Mouse (Mus musculus): Measurements from ENCODE around the gene App. TPM values are rescaled to one million over a fixed set of nuclear protein-coding genes. Genes with fewer than 3 reads are reported as not detected.

The App gene
- total RNA-seq, 2 experiments from 2014 or later = 1,175 to 1,228 TPM

DNA sequence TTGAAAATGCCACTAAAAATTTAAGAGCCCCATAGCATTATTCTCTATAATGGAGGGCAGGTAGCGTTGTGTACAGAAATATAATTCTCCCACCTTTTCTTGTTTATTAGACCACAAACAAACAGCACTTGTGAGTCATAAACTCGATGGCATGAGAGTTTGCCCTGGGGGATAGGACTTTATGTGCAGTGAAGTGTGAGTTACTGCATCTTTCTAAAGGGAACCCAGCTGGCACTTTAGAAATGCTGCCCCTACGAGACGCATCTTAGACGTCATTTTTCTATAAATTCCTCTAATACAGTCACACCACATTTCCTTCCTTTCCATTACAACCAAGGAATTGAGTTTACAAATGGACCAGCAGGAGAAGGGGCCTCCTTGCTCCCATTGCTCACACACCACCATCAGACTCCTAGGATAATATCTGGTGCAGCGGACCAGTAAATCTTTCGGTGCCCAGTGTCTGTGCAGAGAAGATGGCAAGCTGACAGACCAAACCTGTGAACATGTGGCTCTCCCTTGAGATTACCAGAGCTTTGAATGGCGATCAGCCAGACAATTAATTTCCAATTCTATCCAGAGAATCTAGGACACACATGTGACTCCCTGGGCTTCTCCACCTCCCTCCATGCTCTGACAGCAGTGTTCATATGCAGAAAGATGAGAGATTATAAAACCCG, 66.8 kb downstream of the App start:
- H3K27ac ChIP-seq = no peak overlapping the region

DNA sequence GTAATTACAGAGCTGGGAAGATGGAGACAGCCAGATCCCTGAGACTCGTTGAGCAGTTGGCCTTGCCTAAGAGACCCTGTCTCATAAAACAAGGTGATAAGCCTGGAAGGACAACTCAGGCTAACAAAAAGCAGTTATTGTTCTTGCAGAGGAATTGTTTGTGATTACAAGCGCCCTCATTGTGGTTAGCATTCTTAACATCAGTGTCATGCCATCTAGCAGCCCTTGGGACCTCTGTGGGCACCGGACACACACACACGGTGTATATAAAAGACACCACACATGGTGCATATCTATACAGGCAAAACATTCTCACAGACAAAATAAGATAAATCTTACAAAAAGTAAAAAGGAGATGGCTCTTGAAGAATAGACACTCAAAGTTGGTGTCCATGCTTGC, 68.0 kb downstream of the App start:
- no peak for TF ChIP-seq CTCF (conservative IDR thresholded peaks at IDR 0.05)
- no peak overlapping the region for H3K27ac ChIP-seq
- DNase-seq (ENCODE audit: low spot score in 2 of 2) = no peak
- H3K4me3 ChIP-seq = no peak overlapping the region

More for the DNA sequence above, 66.8 kb downstream of the App start:
- no peak for DNase-seq (ENCODE audit: low spot score in 2 of 2)
- no peak for TF ChIP-seq CTCF (conservative IDR thresholded peaks at IDR 0.05)
- no peak overlapping the region for H3K4me3 ChIP-seq

DNA sequence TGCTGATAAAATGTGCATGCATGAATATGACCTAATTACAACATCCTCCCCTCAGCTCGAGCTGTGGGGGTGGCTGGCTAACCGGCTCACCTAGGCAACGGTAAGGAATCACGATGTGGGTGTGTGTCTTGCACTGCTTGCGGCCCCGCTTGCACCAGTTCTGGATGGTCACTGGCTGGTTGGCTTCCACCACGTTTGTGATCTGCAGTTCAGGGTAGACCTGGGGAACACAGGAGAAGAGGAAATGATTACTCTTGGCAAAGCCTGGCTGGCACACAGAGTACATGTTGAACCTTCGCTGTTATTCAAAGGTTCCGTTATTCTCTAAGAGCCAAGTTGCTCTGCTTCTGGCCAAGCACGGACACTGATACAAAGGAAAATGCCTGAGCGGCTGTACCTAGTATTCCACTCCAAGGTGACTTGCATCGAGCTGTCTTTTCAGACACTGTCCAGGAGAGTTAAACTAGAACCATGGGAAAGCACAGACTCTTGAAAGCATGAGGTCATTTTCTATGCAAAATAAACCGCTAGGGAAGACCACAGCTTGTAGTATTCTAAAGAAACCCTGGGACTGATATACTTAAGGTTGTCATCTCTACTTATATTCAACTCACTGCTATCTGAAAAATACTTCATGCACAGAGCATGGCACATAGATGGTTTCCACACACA, 70.3 kb downstream of the App start:
- DNase-seq (ENCODE audit: low spot score in 2 of 2) = no peak
- no peak overlapping the region for H3K4me3 ChIP-seq
- no peak for TF ChIP-seq CTCF (conservative IDR thresholded peaks at IDR 0.05)
- H3K27ac ChIP-seq = peak overlapping the region; percentile 4; the same call in 1 of the 2 replicates

DNA sequence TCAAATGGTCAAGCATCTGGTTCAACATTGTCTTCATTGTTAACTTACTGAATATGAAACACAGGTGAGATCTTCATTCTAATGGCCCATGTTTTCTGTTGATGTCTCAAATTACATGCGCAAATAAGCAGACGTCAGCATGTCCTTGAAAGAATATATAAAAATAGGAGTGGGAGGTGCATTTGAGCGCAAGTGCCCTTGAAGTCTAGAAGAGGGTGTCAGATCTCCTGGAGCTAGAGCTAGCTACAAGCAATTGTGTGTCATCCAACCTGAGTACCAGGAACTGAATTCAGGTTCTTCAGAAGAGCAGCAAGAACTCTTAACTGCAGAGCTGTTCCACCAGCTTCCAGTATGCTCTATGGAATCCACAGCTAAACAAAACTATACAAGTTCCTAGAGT, 72.0 kb downstream of the App start:
- TF ChIP-seq CTCF (conservative IDR thresholded peaks at IDR 0.05) = no peak
- no peak overlapping the region for H3K27ac ChIP-seq
- no peak for DNase-seq (ENCODE audit: low spot score in 2 of 2)

DNA sequence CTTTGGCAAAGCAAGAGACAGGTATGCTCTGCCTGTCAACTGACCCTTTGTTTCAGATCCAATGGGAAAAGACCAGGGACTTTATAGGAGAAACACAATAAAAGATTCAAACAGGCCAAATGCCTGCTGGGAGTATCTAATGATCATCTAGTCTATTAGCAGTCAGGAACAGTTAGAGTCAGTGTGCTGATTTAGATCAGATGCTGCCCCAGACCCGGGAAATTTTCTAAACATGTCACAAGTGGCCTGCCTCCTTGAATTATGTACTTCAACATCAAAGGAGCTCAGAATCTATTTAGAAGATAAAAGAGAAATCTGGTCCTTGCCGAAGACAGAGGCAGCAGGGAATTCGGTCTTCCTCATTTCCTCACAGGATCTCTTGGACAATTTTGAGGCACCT, 72.8 kb downstream of the App start:
- no peak overlapping the region for H3K27ac ChIP-seq
- TF ChIP-seq CTCF (conservative IDR thresholded peaks at IDR 0.05) = no peak
- no peak for DNase-seq (ENCODE audit: low spot score in 2 of 2)
- no peak overlapping the region for H3K4me3 ChIP-seq

More for the DNA sequence above, 72.0 kb downstream of the App start:
- H3K4me3 ChIP-seq = no peak overlapping the region

DNA sequence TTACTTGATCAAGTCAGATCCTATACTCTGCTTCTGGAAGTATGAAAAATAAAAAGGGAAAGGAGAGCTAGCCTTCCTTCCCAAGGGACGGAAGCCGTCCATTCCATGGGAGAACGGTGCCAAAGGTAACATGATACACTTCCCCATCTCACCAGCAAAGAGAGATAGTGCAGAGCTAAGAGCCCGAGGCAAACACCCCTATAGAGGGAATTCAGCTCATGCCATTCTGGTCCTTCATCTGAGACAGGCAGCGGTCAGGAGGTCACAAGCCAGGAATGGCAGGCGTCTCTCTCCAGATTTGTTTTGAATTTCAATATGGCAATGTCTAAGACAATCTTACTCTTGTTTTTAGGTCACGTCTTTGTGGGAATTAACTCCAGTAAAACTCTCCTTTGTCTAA, 74.1 kb downstream of the App start:
- Histone ChIP-seq H3K27ac (no peak overlapping the region), H3K4me3 (no peak overlapping the region)
- DNase-seq (ENCODE audit: low spot score in 2 of 2) = no peak
- TF ChIP-seq CTCF (conservative IDR thresholded peaks at IDR 0.05) = no peak

DNA sequence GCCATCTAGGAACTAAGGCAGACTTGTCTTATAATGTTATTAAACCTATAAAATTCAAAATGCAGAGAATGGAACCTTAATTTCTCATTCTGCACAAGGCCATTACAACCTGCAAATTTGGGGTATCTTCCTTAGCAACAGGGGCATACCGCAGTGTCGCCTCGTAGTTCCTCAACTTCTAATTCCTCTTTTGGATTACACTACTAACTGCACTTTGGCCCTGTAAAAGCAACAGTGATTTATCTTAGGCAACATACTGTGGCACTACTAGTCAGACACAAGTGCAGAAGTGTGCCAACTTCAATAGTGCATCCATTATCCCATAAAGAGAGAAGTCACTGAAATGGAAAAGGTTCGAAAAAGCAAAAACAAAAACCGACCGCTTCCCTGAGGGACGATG, 74.5 kb downstream of the App start:
- no peak overlapping the region for H3K27ac ChIP-seq
- H3K4me3 ChIP-seq = no peak overlapping the region
- TF ChIP-seq CTCF (conservative IDR thresholded peaks at IDR 0.05) = no peak
- no peak for DNase-seq (ENCODE audit: low spot score in 2 of 2)

DNA sequence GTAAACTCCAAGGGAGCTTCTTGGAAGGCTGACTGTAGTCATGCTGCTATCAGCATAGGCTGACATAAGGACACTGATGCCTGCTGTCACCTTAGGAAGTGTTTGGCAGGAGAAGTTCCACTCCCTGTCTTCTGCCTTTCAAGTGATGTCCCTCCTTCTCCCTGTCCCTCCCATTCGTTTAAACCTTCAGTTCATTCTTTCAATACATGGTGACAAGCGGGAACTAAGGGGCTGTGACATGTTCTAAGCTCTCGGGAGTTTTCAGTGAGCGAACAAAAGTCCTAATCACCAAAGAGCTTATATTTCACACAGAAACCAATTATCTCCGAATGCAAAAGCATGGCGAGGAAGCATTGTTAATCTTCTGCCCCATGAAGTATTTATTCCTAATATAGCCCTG, 77.2 kb downstream of the App start:
- no peak for TF ChIP-seq CTCF (conservative IDR thresholded peaks at IDR 0.05)
- DNase-seq (ENCODE audit: low spot score in 2 of 2) = no peak
- H3K4me3 ChIP-seq = no peak overlapping the region
- H3K27ac ChIP-seq = peak overlapping the region; percentile 32

DNA sequence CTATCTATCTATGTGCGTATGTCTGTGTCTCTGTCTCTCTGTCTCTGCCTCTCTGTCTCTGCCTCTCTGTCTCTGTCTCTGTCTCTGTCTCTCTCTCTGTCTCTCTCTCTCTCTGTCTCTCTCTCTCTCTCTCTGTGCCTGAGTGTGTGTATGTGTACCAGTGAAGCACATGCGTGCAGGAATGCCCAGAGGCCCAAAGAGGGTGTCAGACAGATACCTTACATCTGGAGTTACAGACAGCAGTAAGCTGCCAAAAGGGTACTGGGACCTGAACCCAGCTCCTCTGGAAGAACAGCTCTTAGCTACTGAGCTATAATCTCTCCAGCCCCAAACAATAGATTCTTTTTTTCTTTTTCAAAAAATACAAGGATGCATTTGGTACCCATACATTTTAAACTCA, 77.6 kb downstream of the App start:
- no peak for TF ChIP-seq CTCF (conservative IDR thresholded peaks at IDR 0.05)
- Histone ChIP-seq H3K4me3 (no peak overlapping the region), H3K27ac (peak overlapping the region; percentile 32; the same call in 1 of the 2 replicates)
- DNase-seq (ENCODE audit: low spot score in 2 of 2) = no peak

DNA sequence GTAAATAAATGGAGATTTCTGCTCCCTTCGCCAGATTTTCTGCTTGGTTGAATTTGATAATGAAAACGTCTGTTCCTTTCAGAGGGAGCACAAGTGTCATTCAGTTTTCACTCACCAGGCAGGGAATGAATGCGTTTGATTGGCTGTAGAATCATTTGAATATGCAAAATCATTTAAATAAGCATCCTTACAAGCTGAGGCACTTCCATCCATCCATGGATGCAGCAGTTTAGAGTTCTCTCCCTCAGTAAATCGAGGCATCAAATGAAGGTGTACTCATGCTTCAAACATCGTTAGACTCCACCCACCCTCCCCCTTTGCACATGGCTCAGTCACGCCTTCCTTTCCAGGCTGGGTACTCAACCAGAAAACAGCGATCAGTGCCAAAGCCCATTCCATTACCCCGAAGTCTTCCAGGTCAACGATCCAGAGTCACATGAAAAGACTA, 80.9 kb downstream of the App start:
- no peak for TF ChIP-seq CTCF (conservative IDR thresholded peaks at IDR 0.05)
- Histone ChIP-seq H3K4me3 (no peak overlapping the region), H3K27ac (peak overlapping the region; percentile 28)
- DNase-seq (ENCODE audit: low spot score in 2 of 2) = no peak

DNA sequence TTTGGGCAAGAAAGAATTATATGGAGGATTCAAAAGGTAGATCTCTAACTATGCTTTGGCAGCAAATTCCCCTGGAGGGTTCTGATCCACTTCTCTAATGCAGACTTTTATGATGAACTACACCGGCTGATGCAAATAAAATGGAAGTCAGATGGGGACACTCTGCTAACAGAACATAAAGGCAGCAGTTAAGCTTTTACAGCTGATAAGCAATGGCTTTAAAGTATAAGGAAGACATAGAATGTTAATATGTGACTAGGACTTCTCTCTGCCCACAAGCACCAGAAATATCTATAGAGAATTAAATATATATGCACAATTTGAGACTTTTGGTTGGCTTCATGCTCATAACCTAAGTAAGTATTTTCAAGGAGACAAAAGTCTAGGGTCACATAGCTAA, 81.4 kb downstream of the App start:
- DNase-seq (ENCODE audit: low spot score in 2 of 2) = no peak
- H3K27ac ChIP-seq = peak overlapping the region; percentile 28
- no peak overlapping the region for H3K4me3 ChIP-seq
- TF ChIP-seq CTCF (conservative IDR thresholded peaks at IDR 0.05) = no peak

DNA sequence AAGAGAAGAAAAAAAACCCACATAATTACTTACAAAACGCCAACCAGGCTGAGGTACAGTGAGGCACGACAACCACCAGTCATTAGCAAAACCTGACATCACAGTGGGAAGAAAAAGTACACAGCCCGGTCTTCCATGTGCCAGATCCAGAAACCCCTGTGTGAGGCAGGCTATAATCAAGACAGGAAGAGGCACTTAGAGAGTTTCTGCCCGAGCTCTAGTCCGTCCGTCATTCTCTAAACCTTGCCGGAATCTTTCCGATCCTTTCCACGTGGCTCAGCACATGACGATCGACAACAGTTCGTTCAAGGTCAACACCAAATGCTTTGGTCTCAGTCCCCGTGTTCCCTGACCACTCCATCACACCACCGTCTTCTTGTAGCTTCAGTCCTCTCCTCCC, 82.6 kb downstream of the App start:
- no peak for DNase-seq (ENCODE audit: low spot score in 2 of 2)
- Histone ChIP-seq H3K4me3 (peak overlapping the region; percentile 27; the same call in 1 of the 2 replicates), H3K27ac (peak overlapping the region; percentile 28)
- no peak for TF ChIP-seq CTCF (conservative IDR thresholded peaks at IDR 0.05)

DNA sequence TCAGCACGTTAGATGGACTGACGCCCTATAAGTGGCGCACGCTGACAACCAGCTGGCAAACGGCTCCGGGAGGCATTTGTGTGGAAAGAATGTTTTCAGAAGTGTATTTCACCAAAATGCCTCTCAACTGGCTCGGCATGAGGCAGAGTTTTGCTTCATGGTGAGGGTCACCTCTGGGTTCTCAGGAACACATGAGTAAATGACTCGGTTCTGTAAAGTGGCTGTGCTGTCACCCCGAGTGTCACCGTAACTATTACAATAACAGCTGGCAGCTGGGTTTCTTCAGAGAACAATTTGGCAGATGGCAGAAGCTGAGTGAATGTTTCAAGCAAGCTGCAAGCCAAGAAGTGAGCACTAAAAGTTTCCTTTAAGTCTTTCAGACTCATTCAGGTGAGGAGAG, 85.4 kb downstream of the App start:
- Histone ChIP-seq H3K4me3 (no peak overlapping the region), H3K27ac (peak overlapping the region; percentile 49)
- TF ChIP-seq CTCF (conservative IDR thresholded peaks at IDR 0.05) = no peak
- no peak for DNase-seq (ENCODE audit: low spot score in 2 of 2)

DNA sequence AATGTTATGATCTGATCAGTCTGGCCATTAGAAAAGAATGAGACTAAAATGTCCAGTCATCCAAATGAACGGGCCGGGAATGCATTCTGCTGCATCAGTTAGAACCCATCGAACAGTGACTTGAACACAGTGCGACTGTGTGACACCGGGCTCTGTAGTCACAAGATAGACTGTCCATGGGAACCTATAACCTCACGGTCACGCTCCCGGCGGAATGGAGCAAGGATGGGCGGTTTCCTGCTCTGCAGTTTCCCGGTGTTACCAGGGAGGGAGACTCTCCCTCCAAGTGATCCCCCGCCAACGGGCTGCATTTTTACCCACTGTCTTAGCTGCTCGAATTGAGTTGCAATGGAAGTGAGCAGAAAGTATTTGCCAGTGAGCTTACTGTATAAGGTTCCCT, 87.3 kb downstream of the App start:
- peak overlapping the region; percentile 49; the same call in 1 of the 2 replicates for H3K27ac ChIP-seq
- H3K4me3 ChIP-seq = no peak overlapping the region
- no peak; the same call in 1 of the 2 replicates for TF ChIP-seq CTCF (conservative IDR thresholded peaks at IDR 0.05)
- DNase-seq (ENCODE audit: low spot score in 2 of 2) = no peak

Measured in layer of hippocampus, adult 2 months (tissue).